Mouse (Mus musculus): ENCODE measurements around the gene Stk32c.

Stk32c gene

DNA sequence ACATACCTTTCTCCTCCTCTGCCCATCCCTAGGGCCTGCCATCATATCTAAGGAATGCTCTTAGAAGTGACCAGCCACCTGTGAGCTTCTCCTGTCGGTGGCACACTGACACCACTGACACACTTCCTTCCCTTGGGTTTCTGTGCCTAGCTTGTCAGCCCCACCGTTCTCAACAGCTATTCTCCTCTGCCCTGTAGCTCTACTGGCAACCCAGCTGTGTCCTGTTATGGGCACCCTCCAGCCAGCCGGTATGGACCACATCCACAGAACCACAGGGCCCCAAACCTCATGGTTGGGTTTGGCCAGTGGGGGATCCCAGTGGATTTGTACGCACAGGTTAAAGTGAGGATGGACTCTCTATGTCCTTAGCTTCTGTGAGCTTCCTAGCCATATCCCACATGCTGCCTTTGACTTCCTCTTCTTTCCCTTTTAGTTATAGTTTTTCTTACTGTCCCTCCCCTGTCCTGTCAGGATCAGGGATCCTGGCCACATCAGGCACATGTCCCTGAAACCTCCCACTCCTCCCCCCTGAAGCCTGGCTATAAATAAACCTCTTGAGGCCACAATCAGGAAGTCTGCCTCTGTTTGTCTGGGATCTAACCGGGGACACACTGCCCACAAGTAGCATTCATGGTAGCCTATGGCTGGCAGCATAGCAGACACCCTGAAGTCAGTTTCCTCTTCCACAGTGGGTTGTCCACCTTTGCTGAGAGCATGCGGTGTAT lies 15.5 kb upstream of the Stk32c start:
- DNase-seq (ENCODE audit: low spot score), result no peak

DNA sequence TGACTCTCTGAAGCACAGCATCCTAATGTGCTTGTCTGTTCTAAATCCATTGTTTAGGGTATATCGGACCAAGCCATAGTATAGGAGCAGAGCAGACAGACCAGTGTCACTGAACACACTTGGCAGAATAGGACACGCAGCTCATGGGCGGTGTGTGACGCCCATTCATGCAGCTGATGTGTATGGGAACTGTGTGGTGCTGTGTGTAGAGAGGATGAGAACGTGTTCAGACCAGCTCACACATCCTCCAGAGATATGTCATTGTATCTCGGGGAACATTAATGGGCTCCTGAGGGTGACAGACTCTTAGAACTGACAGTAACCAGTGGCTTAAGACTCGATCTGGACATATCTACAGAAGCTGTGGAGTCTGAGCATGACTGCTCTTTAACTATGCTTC lies 13.3 kb upstream of the Stk32c start:
- no peak for DNase-seq (ENCODE audit: low spot score)

DNA sequence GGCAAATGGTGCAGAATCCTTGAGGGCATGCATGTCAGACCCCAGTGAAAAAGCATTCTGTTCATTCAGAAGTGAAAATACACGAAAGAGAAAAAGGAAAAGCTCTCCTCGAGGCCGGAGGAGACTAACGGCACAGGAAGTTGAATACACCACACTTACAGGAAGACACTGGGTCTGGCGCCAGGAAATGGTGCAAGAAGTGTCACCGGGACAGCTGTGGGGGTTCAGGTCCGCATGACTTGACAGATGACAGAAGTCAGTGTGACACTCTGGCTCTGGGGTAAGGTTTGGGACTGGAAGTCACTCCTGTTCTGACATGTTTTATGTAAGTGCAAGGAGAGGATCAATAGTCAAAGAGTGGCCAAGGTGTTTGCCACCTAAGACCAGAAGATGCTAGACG lies 11.6 kb upstream of the Stk32c start:
- DNase-seq (ENCODE audit: low spot score), result no peak

DNA sequence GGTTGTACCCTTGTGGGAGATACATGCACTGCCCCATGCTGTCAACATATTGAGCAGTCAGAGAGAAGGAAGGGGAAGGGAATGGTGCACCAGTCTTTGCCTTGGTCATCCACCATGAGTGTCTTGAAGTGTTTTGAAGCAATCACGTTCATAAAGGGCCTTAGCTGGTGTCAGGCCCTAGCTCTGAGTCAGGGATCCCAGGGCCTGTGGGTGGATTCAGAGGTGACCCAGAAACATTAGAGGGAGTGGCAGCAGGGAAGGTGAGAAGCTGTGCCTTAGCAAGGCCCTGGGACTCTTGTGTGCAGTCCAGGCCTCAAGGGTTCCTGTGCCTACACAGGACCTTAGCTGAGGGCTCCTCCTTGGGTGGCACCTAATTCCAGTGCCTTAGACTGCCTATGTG lies 11.0 kb upstream of the Stk32c start:
- no peak for DNase-seq (ENCODE audit: low spot score)

DNA sequence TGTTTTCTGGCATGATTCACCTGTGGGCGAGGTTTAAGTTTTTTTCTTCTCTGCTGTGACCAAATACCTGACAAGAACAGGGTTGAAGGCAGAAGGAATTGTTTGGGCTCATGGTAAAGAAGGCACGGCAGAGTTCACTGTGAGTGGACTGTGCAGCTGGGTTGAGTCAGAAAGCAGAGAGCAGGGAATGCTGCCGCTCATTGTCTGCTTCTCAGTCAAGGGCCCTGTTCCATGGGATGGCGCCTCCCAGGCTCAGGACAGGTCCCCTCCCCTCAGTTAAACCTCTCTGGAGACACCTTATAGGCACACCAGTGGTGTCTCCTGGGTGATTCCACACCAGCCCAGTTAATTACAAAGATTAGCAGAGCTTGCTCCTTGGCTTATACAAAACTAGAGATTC lies 9.2 kb upstream of the Stk32c start:
- no peak for DNase-seq (ENCODE audit: low spot score)

DNA sequence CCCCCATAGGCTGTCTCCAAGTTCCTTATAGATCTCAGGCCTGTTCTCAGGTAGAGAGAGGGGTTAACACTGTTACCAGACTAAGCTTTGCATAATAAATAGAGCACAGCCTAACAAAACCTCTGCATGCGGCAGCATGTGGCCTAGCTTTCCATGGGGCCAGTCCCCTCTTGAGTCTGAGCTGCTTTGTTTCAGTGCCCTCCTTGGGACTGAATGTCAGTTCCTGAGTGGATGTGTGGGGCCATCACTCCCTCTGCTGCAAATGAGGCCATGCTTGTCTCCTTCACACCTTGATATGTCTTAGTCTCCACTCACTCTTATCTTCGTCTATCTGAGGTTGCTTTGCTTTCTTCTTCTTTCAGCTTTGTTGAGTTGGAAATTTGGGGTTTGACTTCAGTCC lies 8.7 kb upstream of the Stk32c start:
- no peak for DNase-seq (ENCODE audit: low spot score)

DNA sequence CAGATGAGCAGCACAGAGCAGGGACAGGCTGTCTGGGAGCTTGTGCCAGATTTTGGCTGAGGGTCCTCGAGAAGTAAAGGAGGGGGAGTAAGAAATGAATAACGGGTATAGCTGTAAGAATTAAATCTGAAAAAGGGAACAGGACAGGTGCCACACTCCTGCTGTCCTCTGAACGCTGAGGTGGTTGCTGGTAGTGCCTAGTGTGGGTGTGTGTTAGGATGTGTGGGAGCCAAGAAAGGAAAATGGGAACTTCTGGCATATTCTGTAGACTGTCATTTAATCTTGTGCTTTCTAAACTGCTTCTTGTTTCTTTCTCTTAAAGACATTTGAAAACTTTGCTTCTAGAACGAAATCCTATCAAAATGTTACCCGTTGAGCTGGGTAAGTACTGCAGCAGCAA lies 8.0 kb upstream of the Stk32c start:
- no peak for DNase-seq (ENCODE audit: low spot score)

DNA sequence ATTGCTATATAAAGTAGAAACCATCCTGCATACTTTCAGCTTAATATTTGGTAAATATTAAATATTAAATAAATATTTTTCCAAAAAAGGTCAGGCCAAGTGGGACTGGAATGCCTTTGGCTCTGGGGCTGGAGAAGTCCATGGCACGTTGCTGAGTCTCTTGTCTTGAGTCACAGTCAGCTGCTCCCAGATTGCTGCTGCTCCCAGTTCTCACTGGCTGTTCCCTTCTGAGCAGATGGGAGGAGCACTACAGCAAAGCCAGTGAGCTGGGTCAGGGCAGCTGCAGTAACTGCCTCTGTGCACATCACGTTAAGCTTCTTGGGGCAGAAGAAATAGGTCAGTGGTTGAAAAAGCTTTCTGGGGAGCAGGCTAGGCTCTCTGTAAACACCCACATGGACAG lies 7.2 kb upstream of the Stk32c start:
- DNase-seq (ENCODE audit: low spot score), result no peak

DNA sequence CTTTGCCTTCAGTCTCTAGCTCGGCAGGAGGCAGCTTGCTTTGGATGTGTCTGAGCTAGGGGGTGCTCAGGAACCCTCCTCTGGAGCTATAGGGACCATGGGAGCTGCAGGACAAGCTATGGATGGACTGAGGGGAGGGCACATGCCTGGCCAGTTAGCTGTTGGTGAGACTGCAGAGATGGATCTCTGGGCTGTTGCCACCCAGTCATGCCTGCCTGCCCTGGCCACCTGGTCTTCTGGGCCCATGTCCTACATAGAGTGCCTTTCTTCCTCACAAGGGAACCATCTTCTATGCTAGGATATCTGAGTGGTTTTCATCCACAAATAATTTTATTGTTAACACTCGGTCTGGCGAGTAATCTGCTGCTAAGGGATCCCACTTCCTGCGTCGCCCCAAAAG lies 6.4 kb upstream of the Stk32c start:
- DNase-seq (ENCODE audit: low spot score), result no peak

DNA sequence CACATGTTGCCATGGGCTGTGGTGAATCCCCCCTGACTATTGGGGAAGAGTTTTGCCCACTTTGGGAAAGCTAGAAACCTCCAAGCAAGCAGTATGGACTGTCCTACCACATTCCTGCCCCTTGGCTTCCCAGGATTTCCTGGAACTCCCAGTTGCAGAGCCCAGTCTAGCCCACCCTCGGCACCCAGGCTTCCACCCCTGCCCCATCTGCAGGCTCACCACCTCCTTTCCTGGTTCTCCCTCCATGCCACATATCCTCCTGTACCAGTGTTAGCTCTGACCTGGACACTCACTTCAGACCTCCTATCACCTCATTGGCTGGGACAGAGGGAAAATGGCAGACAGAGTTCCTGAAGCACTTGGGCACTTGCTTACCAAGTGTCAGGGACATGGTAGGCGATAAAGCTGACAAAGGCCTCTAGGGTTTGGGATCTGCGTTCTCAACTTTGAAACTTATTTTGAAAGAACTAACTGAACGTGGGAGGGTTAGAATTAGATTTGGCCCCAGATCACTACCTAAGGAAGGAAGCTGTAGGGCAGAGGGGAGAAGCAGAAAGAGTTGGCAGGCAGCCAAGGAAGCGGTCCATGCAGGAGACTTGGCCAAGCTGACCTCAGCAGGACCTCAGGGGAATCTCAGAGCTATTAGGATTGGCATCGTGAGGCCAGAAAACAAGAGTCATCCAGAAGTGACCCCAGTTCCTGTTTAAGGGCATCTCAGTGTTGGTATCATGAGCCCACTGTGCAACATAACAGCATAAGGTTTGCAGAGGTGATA lies 5.7 kb upstream of the Stk32c start:
- no peak for DNase-seq (ENCODE audit: low spot score)

DNA sequence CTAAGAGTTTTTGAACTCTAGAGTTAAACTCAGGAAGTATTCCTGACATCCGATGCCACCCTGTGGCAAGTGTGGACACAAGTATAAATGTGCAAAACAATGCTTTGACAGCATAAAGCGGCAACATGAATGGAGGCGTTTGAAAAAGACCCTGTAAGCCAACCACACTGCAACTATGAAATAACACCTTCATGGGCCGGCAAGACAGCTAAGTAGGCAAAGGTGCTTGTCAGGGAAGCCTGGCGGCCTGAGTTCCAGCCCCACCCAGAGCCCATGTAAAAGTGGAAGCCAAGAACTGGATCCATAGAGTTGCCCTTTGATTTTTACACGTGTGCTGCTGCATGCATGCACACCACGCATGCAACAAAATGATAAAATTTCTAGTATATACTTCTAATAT lies 3.9 kb upstream of the Stk32c start:
- no peak for DNase-seq (ENCODE audit: low spot score)

DNA sequence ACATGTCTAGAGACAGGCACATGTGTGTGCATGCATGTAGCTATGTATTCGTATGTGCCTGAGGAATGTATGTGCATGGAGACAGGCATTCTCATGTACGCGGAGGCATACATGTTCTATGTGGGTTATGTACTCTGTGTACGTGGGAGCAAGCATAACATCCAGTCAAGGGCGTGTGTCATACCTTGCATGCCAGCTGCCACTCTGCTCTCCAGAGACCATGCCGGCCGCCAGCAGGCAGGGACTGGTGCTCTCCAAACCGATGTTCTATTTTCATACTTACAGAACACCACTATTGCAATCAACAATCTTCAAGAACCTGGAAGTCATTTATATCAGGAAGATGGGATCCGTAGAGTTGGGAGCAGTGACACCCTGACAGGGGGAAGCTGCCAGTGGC lies 3.4 kb upstream of the Stk32c start:
- no peak for DNase-seq (ENCODE audit: low spot score)

DNA sequence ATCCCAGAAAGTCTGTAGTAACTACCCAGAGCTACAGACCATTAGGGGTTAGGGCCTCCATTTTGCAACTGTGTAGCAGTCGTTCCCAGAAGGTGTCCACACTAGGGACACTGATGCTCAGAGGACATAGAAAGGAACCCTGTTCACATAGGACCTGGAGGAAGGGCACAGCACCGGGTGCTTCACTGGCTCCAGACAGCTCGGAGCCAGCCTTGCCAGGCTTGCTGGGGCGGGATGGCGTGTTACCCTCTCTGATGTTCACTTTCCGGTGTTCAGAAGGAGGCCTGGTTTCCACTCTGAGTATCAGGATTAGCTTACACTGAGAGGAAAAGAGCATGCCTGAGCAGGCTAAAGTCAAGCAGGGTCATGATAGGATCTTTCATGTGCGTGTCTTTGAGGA lies 2.8 kb upstream of the Stk32c start:
- no peak for DNase-seq (ENCODE audit: low spot score)

DNA sequence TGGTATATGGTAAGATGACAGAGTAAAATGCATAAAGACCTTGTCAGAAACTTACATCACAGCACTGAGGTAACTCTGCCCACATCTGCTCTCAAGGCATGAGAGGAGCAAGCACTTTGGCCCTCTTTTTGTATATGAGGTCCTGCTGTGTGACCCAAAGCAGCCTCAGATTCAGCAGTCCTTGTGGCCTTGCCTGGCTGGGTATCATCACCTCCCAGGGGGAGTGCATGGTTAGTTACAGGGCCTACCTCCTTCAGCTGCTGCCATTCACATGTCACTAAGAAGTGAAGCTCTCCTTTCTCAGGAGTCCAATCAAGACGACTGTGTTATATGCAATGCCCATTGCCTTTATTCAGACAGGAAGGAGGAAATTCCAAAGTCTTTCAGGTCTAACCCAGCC lies 2.4 kb upstream of the Stk32c start:
- no peak for DNase-seq (ENCODE audit: low spot score)

DNA sequence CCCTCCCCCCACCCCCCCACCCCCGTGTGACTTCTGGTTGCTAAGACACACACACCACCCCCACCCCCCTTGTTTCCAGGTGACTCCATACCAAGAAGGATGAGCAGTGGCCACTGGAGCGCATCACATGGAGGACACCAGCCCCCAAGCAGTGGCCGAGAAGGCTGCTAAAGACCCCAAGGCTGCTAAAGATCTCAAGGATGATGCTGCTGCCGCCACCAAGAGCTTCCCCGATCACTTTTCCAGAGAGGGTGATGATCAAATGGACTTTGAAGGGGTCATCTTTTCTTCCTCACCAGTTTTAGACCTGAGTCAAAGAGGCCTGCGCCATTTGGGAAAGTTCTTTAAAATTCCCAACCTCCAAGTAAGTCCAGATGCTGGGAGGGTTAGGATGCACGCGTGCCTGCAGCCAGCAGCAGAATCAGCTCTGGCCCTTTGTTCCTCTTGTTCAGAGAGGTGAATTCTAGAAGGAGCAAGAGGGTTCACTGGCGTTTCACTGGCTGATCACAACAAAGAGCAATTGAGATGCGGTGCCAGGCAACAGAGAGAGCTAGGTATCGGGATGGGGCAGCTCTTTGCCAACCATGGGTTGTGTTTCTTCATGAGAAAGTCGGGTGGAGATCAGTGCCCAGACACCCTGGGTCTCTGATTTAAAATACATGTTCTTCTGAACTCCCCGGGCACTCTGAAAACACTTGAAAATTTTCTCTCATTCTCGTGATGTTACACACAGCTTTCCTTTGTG lies 1.7 kb upstream of the Stk32c start:
- DNase-seq (ENCODE audit: low spot score), result no peak

DNA sequence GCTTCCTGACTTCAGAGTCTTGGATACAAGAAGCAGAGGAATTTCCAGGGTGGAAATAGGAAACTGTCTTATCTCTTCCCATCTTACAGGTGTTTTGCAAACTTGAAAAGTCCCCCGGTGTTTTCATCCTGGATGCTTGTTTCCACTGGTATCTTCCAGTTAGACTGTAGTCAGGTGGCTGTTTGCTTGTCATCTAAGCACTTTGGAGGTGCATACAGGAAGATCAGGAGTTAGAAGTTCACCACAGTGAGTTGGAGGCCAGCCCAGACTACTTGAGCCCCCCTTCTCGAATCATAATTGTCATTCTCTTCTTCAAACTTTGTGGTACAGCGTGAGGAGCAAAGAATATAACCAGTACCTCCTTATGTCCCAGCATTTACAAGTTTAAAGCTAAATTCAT lies 1.1 kb upstream of the Stk32c start:
- no peak for DNase-seq (ENCODE audit: low spot score)

DNA sequence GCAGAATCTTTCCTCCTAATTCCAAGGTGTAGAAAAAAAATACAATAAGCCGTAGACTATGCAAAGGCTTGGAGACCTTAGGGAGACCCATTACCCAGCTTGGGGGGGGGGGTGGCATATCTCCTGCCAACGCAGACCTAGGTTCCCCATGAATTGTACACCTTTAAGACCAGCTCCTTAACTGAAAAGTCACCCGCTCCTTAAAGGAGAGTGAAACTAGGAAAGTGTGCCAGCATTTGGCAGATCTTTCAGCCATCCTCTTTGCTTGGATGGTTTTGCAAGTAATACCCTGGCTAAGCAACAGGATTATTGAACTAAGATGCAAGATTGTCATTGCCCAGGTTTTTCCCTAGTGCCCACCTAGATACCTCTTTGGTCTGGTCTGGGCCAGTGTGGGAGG lies 644 bp upstream of the Stk32c start:
- DNase-seq (ENCODE audit: low spot score), result no peak

DNA sequence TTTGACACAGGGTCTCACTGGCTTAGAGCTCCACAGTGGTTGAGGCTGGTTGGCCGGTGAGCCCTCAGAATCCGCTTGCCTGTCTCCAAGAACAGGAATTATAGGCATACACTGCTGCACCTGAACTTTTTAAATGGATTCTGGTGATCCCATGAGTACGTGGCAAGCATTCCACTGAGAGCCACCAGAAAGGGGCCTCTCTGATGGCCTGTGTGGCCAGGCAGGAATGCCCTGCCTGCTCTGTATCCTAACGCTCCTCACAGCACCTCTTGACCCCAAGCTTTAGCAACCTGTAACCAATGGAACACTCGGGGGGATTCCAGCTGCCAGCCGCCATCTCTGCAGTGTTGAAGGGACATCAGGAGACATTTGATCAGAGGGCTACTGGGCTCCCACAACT lies 1.3 kb downstream of the Stk32c start:
- DNase-seq (ENCODE audit: low spot score), result no peak

DNA sequence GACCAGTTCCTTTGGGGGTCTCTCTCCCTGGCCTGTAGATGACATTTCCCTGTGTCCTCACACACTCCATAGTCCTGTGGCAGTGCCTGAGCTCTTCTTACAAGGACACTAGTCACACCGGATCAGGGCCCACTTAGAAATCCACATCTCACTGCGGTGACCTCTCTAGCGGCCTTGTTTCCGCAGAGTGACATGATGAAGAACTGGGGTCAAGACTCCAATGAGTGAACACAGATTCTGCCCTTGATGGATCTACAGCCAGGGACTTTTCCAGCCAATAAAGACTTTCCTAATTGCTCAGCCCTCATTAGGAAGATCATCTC lies 4.4 kb downstream of the Stk32c start:
- DNase-seq (ENCODE audit: low spot score), result no peak

DNA sequence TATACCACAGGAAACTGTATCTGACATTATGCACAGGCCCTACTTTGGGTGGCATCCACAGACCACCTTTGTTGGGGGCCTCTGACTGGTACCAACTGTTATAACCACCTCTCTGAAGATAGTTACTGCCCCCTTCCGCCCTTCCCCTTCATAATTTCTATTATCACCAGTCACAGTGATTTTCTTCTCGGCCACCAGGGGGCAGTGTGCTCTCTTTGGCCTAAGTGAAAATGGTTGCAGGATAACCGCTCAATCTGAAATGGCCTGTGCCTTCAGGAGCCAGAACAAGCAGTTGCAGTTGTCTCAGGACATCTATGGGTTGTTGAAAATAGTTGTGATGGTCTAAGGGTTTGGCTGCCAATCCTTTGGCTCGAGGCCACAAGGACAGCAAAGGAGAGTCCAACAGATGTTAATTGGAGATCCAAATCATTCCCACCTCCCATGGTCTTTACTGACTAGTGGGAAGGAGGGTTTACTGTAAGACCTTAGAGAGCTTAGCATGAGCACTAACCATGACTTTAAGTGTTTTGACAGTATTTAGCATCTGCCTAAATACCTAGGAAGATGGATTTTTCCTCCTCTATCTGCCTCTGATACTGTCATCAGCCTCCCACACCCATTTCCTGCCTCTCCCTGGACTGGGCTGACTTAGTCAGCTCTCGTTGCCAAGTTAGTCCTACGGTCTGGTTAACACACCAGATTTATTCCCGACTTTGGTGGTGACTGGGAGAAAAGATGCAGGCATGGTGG lies 4.9 kb downstream of the Stk32c start:
- DNase-seq (ENCODE audit: low spot score), result no peak

DNA sequence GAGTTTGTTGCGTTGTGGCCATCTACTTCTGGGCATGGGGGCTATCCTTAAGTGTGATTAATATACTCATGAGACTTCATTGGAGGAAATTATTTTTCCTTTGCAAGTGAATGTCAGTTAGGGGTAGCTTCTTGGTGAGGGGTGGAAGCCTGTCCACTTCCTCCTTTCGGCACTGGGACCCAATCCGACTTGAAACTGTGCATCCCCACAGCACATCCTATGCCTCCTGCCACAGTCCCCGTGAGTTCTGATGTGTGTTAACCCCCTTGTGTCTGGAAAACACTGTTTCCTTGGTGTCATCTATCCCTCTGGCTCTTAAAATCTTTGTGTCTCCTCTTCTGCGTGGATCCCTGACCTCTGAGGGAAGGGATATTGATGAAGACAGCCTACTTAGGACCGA lies 11.9 kb downstream of the Stk32c start:
- no peak for DNase-seq (ENCODE audit: low spot score)

DNA sequence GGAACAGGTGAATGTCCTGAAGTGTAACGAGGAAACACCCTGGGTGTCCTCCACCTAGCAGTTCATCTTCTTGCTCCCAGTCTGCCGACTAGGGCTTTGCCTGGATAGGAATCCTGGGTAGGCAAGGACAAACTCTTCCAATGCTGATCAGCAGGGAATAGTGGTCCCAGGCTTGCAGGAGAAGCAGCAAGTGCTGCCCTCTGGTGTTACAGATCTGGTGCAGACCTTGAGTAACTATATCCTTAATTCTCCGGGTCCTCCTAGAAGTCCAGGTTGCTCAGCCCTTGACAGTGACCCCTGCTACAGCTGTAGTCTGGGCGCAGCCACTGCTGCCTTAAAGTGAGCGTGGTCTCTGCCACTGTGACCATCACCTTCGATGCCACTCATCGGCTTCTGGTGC lies 13.0 kb downstream of the Stk32c start:
- no peak for DNase-seq (ENCODE audit: low spot score)

DNA sequence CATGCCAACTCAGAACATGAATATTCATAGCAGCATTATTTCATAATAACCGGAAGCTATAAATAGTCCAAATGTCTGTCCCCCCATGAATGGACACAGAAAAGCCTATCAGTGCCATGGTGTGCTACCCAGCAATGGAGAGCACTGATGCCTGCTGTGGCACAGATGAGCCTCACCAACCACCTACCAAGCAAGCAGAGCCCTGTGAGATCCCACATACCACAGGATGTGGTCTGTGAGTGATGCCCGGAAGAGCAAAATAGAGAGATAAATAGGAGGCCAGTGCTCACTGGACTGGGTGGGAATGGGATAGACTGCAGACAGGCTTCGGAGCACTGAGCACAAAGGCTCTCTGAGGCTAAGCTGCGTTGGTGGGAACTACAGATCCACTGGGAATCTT lies 16.1 kb downstream of the Stk32c start:
- no peak for DNase-seq (ENCODE audit: low spot score)
